Mouse (Mus musculus) kidney, postnatal 4 days (tissue): ENCODE measurements around the gene Nrsn1.
"Not testable (repeated sequence)": the region's sequence is repeated elsewhere in the genome, so short reads cannot be mapped to it uniquely, and the experiment has no call there.

Experiments used
- DNase-seq, 2 experiments: peaks; one replicate each; pipeline ENCODE4 v3.0.0; 2021; ENCODE audit warnings: mixed read lengths in 2 of 2

The Nrsn1 gene

DNA sequence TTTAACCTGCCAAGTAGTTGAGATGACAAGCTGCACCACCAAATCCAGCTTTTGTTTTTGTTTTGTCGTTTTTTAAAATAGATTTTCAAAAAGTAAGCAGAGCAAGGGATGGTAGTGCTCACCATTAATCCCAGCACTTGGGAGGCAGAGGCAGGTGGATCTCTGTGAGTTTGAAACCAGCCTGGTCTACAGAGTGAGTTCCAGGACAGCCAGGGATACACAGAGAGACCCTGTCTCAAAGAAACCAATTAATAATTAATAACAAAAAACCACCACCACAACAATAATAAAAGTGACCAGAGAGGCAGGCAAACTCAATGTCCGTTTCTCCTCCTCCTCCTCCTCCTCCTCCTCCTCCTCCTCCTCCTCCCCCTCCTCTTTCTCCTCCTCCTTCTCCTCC is at the start of gene Nrsn1:
Gene Nrsn1 (minus strand): TSS at position 101 of the 400 bp plus-strand sequence.
- DNase-seq = not testable (repeated sequence)

DNA sequence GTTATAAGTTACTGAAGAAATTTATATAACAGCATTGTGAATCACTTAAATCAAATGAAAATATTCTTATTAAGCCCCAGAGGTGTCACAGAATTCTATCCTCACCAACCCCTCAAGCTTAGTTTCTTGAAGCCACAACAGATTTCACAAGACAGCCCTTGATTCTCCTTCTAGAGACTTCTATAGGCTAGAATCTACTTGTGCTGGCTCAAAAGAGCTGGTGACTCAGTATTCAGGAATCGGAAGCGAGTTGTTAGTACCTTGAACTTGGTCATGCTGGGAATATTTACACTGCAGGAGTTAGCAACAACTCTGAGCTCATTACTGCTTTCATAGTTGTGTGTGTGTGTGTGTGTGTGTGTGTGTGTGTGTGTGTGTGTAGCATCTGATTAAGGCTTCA is 41.8 kb upstream of the Nrsn1 start:
- no peak for DNase-seq

DNA sequence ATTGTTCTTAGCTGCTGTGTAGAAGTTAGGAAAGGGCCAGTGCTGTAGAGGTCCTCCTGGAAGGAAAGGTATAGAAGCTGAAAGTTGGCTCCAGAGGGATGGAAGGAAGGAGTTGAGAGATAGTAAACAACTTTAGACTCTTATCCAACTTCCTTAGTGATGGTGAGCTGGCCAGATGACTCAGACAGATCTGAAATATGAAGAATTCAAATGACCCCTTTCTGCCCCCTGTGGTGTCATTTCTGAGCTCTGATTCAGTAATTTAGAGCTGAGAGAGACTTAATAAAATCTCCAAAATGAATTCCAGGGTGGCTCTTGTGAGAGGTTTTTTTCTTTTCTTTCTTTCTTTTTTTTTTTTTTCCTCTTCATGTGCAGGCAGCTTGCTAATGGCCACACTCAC is 39.8 kb upstream of the Nrsn1 start:
- no peak for DNase-seq

DNA sequence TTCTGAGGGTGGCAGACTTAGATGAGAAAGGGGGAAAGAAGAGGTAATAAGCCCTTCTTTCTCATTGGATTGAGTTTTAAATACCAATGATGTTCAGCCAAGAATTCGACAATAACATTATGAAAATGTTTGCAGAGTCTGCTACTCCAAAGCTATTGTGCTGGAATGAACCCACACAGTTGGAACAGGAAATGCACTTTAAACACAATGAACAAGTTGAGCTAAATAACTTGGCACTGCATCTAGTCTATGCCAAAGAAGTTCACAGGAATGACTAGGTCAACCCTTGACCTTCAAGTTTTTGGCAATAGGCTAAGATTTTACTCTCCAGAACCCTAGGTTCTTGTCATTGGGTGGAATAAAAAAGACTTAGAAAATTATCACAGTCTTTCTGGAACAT is 18.4 kb upstream of the Nrsn1 start:
- no peak for DNase-seq

DNA sequence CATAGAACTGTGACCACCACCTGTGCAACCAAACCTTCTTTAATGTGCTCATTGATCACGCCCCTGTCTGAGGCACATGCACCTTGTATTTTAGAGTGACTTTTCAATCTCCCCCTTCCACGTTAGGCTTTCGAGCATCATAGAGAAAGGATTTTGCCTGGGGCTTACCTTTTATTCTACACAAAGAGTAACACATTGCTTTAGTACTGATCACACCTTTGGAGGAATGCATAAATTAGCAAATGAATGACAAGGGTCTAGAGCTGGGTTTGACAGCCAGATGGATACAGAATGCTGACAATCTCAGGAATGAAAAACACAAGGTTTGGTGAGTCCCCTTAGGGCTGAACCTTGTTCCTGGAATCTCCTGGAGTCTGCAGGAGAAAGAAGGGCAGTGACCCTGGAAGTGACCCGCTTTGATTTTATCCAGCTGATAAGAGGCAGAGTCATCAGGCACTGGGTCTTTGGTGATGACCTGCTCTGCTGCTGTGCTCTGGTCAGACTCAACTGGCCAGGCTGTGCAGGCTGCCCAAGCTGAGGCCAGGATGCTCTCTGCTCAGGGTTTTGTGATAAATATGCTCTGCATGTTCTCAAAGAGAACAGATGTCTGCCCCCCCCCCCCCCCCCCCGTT is 4.7 kb upstream of the Nrsn1 start:
- no peak for DNase-seq

DNA sequence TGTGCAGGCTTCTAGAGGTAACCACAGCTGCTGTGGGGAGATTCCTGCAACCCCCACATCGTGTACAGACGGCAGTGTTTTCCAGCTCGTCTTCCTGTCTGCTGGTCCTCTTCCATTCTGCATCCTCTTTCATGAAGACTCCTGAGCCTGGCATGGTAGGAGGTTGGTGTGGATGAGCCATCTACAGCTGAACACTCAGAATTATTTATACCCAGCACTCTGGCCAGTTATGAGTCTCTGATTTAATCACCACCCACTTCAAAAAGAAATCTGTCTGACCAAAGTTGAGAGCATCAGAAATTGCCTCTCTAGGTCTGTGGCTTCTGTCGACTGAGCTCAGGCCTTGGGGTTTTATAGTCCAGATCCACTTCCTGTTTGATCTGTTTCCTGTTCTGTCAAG is 1.9 kb upstream of the Nrsn1 start:
- no peak for DNase-seq

DNA sequence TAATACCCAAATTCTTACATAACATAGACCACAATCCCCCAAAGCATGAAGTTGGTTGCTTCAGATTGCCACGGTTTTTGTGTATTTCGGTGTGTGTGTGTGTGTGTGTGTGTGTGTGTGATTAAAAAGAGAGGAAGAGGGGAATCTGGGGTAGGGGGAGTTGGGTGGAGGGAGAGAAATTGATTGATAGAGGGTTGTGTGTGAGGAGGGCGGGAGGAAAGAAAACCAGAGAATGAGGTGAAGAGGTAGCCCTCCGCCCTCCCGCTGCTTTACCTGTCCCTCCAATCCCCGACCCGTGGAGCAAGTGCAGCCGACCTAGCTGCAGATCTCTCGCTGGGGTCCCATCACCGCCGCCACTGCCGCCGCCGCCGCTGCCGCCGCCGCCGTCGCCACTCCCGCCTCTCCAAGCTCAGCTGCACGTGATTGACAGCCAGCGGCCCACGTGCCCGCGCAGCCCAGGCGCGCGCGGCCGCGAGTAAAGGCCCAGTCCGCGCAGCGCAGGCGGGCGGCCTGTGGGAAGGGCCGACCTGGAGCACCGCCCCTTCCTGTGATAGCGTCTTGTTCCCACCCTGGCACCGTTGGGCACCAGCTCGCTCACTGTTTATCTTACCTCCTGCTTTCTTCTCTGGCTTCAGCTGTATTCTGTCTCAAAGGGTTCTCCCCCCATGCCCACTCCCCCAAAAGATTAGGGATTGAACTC is 583 bp downstream of the Nrsn1 start:
- DNase-seq = peak; percentile 50 to 66

DNA sequence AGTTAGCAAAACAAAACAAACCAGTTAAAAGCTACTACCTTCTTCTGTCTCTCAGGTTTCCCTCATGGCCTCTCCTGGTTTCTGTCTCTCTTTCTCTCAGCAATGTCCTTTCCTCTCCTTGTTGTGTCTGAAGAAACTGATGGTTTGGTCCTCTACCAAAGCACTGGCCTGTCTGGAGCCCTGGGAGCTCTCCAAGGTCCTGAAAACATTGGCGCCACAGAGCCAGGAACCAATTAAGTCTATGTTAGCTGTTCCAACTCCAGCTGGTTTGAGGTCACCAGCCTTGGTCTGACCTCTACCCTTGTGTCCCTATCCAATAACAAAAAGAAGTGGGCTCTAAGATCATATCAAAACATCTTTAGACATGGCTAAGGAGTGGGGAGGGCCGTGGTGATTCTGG is 1.3 kb downstream of the Nrsn1 start:
- peak; percentile 90 to 91 for DNase-seq

DNA sequence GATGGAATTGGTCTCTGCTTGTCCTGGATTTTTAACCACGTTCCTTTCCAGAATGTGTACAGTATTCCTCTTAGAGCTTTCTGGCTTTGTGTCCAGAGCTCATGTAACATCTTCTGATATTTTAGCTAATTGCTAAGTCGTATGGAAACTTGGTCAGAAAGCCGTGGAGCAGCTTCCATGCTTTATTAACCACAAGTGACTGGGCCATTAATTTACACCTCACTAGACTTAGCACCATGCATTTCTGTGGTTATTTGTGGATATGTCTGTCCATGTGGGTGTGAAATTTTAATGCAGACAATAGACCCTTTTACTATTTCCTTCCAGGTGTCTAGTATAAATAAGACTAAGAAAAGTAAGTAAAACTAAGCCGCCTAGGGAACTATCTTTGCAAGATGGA is 7.6 kb downstream of the Nrsn1 start:
- no peak for DNase-seq

DNA sequence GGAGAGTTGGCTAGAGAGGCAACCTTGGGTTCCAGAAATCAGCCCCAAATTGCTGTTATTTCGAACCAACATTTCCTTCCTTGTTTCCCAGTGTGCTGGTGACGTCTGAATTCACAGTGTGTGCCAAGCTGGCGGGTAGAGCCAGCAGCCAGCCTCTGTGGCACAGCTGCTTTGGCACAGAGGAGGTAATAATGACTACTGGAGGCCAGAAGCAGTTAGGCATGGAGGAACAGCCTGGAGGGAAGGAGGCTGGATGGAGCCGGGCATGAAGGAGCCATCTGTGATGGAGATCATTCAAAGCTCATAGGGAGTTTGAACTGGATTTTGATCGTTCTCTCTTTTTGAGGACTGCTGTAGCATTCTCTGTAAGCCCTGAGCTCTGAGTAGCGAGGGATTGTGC is 12.7 kb downstream of the Nrsn1 start:
- no peak for DNase-seq

DNA sequence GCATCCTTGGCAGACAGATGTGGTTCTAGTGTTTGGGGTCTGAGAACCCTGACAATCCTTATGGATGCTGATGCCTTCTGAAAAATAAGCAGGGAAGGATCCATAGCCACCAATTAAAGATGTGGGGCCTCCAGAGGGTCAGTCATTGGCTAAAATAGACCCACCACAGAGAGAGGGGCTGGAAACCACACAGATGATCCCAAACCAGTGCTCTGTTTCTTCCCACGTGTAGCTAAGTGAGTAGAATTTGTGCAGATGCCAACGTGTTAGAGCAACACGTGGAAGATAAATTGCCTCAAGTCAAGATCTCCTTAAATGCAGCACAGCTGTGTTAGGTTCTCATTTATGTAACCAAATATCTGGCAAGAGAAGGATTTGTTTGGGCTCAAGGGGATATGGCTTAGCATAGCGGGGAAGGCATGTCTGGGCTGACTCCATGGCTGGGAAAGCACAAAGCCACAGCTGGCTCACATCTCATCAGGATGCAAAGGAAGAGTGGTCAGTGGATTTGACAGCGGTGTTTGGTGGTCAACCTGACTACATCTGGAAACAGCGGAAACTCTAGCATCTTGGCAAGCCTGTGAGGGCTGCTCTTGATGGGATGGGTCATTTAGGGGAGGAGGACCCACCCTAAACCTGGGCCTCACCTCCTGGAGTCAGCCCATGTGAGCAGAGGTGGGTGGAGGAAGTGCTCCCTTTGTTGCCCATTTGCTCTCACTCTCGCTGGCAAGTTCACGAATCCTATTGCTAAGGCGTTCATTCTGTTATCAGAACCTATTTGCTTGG is 15.6 kb downstream of the Nrsn1 start:
- DNase-seq = peak; percentile 44 to 50

DNA sequence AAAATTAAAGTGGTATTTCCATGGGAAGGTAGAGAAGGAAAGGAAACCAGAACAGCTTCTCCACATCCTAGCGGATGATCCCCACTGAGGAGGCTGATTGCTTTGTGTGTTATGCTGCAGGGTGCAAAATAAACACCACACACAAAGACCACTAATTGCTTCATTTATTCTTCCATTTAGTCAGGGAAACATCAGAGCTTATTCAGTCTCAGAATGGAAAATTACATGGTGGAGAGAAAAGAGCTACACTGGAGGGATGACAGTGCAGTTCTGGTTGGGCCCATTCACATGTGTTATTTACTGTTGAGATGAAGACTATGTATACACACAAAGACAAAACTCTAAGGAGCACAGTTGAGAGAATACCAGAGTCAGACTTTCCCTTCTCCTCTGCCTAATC is 18.4 kb downstream of the Nrsn1 start:
- DNase-seq = no peak

DNA sequence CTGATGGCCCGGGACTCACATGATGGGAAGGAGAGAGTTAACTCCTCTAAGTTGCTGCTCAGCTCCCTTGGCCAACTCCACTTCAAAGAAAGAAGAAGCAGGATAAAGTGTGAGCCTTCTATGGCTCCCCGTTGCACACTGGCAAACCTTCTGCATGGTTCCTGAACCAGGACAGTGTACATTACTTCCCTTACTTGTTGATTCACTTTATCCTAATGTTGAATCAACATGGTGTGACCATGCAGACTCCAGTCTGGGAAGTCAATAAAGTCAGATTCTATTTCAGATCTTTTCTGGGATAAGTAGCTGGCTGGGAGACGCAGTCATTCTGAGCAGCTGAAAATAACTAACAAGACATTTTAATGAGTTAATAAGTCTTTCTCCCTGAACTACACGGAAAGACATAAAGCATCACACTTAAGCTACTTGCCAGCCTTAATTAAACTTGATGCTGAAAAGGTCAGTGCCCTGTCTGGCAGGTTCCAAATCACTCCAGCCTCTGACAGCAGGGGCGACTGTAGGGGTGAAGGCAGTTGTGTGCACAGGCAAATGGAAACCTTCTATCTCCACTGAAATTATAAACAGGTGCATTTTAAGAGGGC is 50.0 kb downstream of the Nrsn1 start:
- DNase-seq = peak; percentile 11 to 35

DNA sequence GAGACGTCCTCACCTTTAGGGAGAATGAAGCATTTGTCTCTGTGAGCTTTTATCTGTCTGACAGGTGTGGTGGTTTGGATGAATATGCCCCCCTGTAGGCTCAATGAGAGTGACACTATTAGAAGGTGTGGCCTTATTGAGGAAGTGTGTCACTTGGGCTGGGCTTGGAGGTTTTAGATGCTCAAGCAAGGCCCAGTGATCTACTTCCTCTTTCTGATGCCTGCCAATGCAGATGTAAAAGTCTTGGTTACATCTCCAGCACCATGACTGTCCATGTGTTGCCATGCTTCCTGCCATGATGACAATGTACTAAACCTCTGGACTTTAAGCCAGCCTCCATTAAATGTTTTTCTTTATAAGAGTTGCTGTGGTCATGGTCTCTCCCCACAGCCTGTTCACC is 51.9 kb downstream of the Nrsn1 start:
- no peak for DNase-seq

DNA sequence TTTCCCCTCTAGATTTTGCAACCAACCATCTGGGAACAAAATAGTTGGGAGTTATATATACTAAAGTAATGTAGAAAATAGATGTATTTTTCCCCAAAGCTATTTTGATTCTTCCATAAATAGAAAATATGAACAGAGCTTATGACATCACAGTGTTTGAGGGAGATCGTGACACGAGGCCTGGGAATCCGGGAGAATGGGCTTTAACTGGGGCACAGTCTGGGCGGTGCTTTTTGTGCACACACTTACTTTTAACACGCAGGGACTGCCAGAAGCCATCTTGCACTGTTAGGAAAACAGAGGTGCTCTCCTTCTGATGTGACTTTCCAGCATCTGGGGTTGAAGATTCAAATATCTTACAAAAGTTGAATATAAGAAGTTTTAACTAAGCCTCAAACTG is 63.4 kb downstream of the Nrsn1 start:
- no peak for DNase-seq
